Mouse (Mus musculus) kidney, embryonic 15.5 days (tissue): ENCODE data around the gene Ppp3ca. TPM values are rescaled to one million over a fixed set of nuclear protein-coding genes. Genes with fewer than 3 reads are reported as not detected.

Experiments used
- ATAC-seq: fragments of 200-750 bp; cut with Nextera tagmentation; replicated peaks from 2 replicates; pipeline ENCODE4 v1.8.0; 2017; ENCODE audit warnings: moderate TSS enrichment; ENCODE audit not compliant: low FRiP score
- H3K27ac ChIP-seq: fragments of 300-500 bp; sonication (generic); 2 replicates; pipeline ENCODE4 v1.5.1; 2015; ENCODE audit warnings: mild to moderate bottlenecking, inconsistent platforms
- H3K27me3 ChIP-seq: fragments of 300-500 bp; sonication (generic); 2 replicates; pipeline ENCODE4 v1.6.1; 2015; ENCODE audit warnings: inconsistent platforms
- H3K36me3 ChIP-seq: fragments of 300-500 bp; sonication (generic); 2 replicates; pipeline ENCODE4 v1.6.1; 2015; ENCODE audit warnings: inconsistent platforms
- H3K4me1 ChIP-seq: fragments of 300-500 bp; sonication (generic); 2 replicates; pipeline ENCODE4 v1.6.1; 2015; ENCODE audit warnings: inconsistent platforms
- H3K4me2 ChIP-seq: fragments of 300-500 bp; sonication (generic); 2 replicates; pipeline ENCODE4 v1.6.1; 2015; ENCODE audit warnings: moderate library complexity, mild to moderate bottlenecking, inconsistent platforms
- H3K4me3 ChIP-seq: fragments of 300-500 bp; sonication (generic); replicated peaks from 2 replicates; pipeline ENCODE4 v1.5.1; 2015; ENCODE audit warnings: mild to moderate bottlenecking, inconsistent platforms
- H3K9ac ChIP-seq: fragments of 300-500 bp; sonication (generic); 2 replicates; pipeline ENCODE4 v1.6.1; 2015; ENCODE audit warnings: mild to moderate bottlenecking, inconsistent platforms
- H3K9me3 ChIP-seq: fragments of 300-500 bp; sonication (generic); replicated peaks from 2 replicates; pipeline ENCODE4 v1.6.1; 2016; ENCODE audit warnings: inconsistent platforms
- WGBS: fragments of 180-500 bp; shearing (Covaris S2); methylation state at CpG from one replicate; pipeline ENCODE4 v1.1.7; 2015; ENCODE audit warnings: mixed read lengths; 5-methylcytosine and 5-hydroxymethylcytosine counted together
- polyA plus RNA-seq: library from polyadenylated mRNA; unstranded; fragments of >200 nt; fragmentation: Nextera tagmentation; extraction: Ambion mirVana; gene quantifications from 2 replicates; pipeline ENCODE4 v1.2.1, GENCODE M21; 2015

Gene Ppp3ca
- polyA plus RNA-seq, 1 experiment from 2014 or later = 64.0 TPM

DNA sequence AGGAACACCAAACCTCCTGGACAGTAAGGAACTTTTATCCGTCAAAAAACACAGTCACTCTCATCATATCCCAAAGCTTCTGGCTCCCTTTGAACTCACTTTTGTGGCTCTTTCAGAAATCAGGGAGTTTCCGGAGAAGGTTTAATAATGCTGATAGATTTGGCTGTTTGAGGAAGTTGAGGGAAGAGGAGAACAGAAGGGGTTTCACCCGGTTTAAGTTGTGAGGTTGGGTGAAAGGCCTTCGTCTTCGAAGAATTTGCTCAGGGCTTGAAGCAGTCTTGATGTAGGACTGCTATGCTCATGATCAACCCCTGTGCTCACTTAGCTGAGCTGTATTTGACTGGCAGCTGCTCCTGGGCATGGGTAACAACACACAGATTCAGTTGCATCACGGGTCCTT lies 86.2 kb downstream of the Ppp3ca start:
- no peak overlapping the region for H3K4me3 ChIP-seq
- H3K9me3 ChIP-seq = no peaks in the 10 kb centered on the region
- H3K27ac ChIP-seq = no peak overlapping the region
- peaks cover 7% of the 10 kb centered on the region; the same call in 1 of the 2 replicates for H3K4me1 ChIP-seq
- no peak overlapping the region for H3K9ac ChIP-seq
- H3K4me2 ChIP-seq = no peak overlapping the region
- H3K36me3 ChIP-seq = no peaks in the 10 kb centered on the region
- ATAC-seq = no peak
- no peaks in the 10 kb centered on the region for H3K27me3 ChIP-seq
- 83% methylated on average over 6 of the region's 6 CpGs for WGBS

DNA sequence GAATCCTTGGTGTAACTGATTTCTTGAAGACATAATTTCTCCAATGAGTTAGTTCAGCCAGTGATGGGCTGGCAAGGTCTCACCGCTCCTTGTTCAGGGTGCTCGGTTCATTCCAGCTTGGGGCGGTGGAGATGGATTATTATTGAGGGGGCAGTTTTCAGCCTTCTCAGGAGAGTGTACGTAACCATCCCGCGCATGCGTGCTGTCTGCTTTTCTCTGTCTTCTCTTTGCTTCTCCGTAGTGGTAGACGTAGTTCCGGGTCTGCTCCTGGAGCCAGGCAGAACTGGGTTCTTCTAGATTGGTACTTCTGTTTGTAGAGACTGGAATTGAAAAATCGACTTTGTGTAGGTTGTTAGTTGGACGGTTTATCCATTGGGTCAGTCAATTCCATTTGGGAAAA lies 89.5 kb downstream of the Ppp3ca start:
- 95% methylated on average over 12 of the region's 12 CpGs for WGBS
- no peak overlapping the region for H3K9ac ChIP-seq
- peaks cover 18% of the 10 kb centered on the region for H3K4me1 ChIP-seq
- H3K36me3 ChIP-seq = no peaks in the 10 kb centered on the region
- H3K4me3 ChIP-seq = no peak overlapping the region
- no peaks in the 10 kb centered on the region for H3K27me3 ChIP-seq
- H3K4me2 ChIP-seq = no peak overlapping the region
- no peak for ATAC-seq
- H3K27ac ChIP-seq = no peak overlapping the region
- no peaks in the 10 kb centered on the region for H3K9me3 ChIP-seq

DNA sequence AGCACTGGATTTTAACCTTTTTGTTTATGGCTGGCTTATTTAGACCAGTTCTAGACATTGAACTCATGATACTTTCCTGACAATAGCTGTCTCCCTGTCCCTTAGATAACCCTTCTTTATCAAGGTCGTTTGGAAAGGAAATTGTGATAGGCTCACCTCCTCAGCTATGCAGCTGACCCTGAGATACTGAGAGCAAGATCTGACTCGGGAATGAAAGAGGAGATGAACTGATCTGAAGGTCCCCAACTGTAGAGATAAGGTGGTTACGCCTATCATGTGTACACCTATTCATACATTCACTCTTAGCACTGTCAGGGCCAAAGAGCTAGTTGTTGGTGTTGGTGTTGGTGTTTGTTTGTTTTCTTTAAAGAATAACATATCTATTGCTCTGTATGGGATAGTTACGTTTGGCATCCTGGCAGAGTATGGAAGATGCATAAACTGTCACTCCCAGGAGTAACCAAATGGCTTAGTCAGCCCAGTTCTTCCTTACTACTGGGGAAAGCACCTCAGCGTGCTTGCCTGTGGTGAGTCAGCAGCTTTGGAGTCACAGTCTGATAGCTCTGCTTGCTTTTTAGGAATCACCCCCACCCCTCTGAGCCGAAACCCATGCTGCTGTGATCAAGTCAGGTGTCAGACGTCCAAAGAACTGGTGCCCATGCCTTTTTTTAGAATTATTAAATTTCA lies 91.5 kb downstream of the Ppp3ca start:
- no peak for ATAC-seq
- no peaks in the 10 kb centered on the region for H3K27me3 ChIP-seq
- WGBS = 68% methylated on average over 7 of the region's 7 CpGs
- H3K27ac ChIP-seq = no peak overlapping the region
- H3K36me3 ChIP-seq = no peaks in the 10 kb centered on the region
- H3K9me3 ChIP-seq = no peaks in the 10 kb centered on the region
- no peak overlapping the region for H3K9ac ChIP-seq
- peaks cover 22% of the 10 kb centered on the region for H3K4me1 ChIP-seq
- H3K4me3 ChIP-seq = no peak overlapping the region
- no peak overlapping the region for H3K4me2 ChIP-seq

DNA sequence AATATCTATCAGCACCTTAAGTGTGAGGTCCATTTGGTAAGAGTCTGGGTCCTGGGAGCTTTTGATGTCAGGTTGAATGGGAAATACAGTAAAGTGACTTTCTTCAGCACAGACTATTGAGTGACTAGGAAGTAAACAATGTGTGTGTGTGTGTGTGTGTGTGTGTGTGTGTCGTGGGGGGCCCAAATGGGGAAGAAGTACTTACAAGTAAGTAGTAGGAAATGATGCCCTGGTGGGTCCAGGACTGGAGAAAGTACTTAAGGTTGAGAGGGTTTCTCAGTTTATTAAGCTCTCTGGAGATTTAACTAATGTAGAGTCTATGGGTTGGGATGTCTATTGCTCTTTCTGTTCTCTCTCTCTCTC lies 92.0 kb downstream of the Ppp3ca start:
- Histone ChIP-seq H3K4me1 (peaks cover 22% of the 10 kb centered on the region), H3K4me3 (no peak overlapping the region), H3K27ac (no peak overlapping the region), H3K36me3 (no peaks in the 10 kb centered on the region), H3K4me2 (no peak overlapping the region), H3K9ac (no peak overlapping the region), H3K27me3 (no peaks in the 10 kb centered on the region), H3K9me3 (no peaks in the 10 kb centered on the region)
- ATAC-seq = no peak
- 73% methylated on average over 1 of the region's 1 CpGs for WGBS

DNA sequence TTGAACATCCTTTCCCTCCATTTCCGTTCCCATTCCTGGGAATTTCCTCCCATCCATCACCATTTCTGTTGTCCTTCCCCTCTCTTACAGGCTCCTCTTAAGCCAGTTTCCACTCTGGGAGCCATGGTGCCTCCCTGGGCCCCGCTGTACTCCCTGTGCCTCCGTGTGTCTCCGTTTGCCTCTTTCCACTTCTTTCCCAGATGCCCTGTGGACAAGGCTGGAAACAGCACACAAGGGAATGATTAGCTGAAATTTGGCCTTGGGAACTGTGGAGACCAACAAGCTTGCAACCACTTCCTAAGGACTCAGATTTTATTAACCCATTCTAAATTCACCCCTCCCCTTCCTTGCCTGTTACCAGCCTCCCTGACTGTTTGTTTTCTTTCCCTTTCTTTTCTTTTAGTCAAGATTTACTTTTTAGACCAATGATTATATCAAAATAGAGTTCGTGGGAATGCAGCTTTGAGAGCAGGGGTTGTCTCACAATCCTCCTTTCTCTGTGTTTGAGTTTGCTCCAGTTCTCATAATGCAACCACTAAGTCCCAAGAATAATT lies 93.9 kb downstream of the Ppp3ca start:
- Histone ChIP-seq H3K4me2 (no peak overlapping the region), H3K4me1 (peaks cover 26% of the 10 kb centered on the region), H3K9me3 (no peaks in the 10 kb centered on the region), H3K9ac (no peak overlapping the region), H3K4me3 (no peak overlapping the region), H3K27me3 (no peaks in the 10 kb centered on the region), H3K27ac (peak overlapping the region; percentile 43; the same call in 1 of the 2 replicates), H3K36me3 (no peaks in the 10 kb centered on the region)
- no peak for ATAC-seq
- WGBS = 24% methylated on average over 5 of the region's 5 CpGs

DNA sequence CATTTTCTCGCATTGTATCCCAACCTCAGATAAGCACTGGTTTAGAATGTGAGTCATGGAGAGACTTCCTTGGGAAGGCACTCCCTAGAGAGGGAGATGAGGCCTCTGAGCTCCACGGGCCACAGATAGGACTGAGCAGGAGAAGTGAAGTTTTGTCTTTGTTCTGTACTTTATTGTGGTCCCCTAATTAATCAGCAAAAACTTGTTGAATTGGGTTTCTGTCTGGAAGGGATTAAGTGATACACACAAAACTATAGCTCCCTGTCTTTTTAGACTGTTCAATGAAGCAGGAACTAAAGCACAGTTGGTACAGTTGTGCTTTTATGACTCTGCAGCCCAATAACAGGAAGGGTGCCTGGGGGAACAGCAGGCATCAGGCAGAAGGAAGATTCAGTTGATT lies 95.6 kb downstream of the Ppp3ca start:
- no peaks in the 10 kb centered on the region for H3K9me3 ChIP-seq
- H3K4me3 ChIP-seq = no peak overlapping the region
- no peak for ATAC-seq
- H3K27ac ChIP-seq = no peak overlapping the region
- H3K9ac ChIP-seq = no peak overlapping the region
- H3K4me2 ChIP-seq = no peak overlapping the region
- peaks cover 27% of the 10 kb centered on the region for H3K4me1 ChIP-seq
- no peaks in the 10 kb centered on the region for H3K27me3 ChIP-seq
- H3K36me3 ChIP-seq = no peaks in the 10 kb centered on the region
- WGBS = 57% methylated on average over 2 of the region's 2 CpGs

DNA sequence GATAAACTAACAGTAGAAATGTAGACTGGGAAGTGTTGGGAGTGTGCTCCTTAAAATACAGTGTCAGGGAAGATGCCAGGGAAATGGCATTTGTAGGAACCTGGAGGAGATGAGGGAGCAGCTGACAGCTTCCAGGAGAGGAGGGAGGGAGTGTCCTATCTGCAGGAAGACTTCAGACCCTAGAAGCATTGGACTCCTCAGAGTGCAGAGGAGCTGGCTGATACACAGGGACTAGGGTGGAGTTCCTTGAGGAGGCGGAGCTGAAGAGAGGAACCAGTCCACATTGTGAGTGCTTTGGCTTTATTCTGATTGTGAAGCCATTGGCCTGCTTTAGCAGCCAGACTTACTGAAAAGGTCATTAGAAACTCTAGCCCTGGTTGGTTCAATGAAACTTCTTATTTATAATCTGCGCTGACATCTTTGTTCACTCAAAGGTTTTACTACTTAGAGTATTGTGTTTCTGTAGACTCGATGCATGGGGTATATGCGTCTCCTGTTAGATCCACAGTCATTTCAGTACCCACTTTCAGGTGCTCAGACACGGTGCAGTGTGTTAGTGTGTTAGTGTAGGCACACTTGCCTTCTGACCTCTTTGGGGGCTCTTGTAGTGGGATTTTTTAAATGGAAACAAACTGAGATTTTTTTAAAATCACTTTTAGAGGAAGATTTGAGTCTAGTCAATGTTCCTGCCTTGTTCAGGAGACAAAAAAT lies 99.0 kb downstream of the Ppp3ca start:
- Histone ChIP-seq H3K9ac (no peak overlapping the region), H3K27ac (no peak overlapping the region), H3K4me2 (no peak overlapping the region), H3K4me1 (peaks cover 12% of the 10 kb centered on the region; the same call in 1 of the 2 replicates), H3K9me3 (no peaks in the 10 kb centered on the region), H3K36me3 (no peaks in the 10 kb centered on the region), H3K27me3 (no peaks in the 10 kb centered on the region), H3K4me3 (no peak overlapping the region)
- 73% methylated on average over 5 of the region's 5 CpGs for WGBS
- ATAC-seq = no peak

DNA sequence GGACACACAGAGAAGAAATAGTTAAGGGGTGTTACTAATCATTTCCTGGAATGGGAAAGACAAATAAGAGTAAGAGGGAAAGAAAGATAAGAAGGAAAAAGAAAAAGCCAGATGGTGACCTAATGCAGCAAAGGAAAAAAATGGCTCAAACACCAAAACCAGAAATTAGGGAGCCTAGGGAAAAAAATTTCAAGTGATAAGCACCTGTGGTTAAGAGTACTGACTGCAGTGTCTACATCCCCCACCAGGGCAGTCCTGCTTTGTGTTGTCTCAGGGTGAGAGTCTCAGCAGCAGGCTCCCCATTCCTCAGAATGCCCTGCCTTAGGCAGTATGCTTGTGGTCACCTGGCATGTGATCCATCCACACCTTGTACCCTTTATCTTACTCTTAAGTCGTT lies 99.6 kb downstream of the Ppp3ca start:
- H3K27me3 ChIP-seq = no peaks in the 10 kb centered on the region
- no peaks in the 10 kb centered on the region for H3K9me3 ChIP-seq
- no peak for ATAC-seq
- peaks cover 8% of the 10 kb centered on the region; the same call in 1 of the 2 replicates for H3K4me1 ChIP-seq
- H3K36me3 ChIP-seq = no peaks in the 10 kb centered on the region
- no peak overlapping the region for H3K9ac ChIP-seq
- H3K4me2 ChIP-seq = no peak overlapping the region
- H3K4me3 ChIP-seq = no peak overlapping the region
- no peak overlapping the region for H3K27ac ChIP-seq
- WGBS = 75% methylated on average over 1 of the region's 1 CpGs

DNA sequence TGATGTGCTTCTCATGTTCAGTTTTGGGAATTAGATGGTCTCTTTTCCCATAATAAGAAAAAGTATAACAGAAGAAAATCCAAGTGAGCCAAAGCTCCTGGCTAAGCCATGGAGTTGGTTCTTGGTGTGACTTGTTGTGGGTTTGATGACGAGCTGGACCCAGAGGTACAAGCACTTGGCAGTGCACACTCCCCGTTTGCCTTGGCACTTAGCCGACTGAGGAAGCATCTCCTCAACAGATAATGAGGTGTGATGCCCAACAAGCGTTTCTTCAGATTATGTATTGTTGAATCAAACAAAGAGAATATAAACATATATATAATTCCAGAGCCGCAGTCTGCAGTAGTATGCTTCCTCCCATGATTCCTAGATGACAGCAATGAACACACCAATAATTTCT lies 101.8 kb downstream of the Ppp3ca start:
- H3K4me2 ChIP-seq = no peak overlapping the region
- no peaks in the 10 kb centered on the region for H3K9me3 ChIP-seq
- 89% methylated on average over 5 of the region's 5 CpGs for WGBS
- H3K4me3 ChIP-seq = no peak overlapping the region
- no peaks in the 10 kb centered on the region for H3K27me3 ChIP-seq
- H3K9ac ChIP-seq = no peak overlapping the region
- ATAC-seq = no peak
- H3K27ac ChIP-seq = no peak overlapping the region
- H3K36me3 ChIP-seq = no peaks in the 10 kb centered on the region
- peaks cover 5% of the 10 kb centered on the region; the same call in 1 of the 2 replicates for H3K4me1 ChIP-seq

DNA sequence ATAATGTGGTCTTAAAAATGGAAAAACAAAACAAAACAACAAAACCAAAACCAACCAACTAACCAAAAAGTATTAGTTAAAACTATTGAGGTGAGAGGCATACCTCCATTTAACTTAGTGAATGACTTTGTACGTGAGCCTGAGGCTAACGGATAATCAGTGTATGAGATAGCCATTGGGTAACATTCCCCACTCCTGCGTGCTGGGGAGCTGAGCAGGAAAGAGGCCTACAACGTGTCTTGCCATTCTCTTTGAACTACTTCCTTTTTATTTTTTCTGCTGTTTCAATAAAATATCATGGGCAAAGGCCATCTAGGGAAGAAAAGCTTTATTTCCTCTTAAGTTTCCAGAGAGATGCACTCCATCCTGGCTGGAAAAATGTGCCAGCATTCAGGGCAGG lies 103.3 kb downstream of the Ppp3ca start:
- WGBS = 85% methylated on average over 4 of the region's 4 CpGs
- ATAC-seq = no peak
- H3K4me2 ChIP-seq = no peak overlapping the region
- no peaks in the 10 kb centered on the region for H3K9me3 ChIP-seq
- no peak overlapping the region for H3K9ac ChIP-seq
- no peaks in the 10 kb centered on the region for H3K36me3 ChIP-seq
- no peak overlapping the region for H3K4me3 ChIP-seq
- no peak overlapping the region for H3K27ac ChIP-seq
- H3K4me1 ChIP-seq = peaks cover 5% of the 10 kb centered on the region; the same call in 1 of the 2 replicates
- no peaks in the 10 kb centered on the region for H3K27me3 ChIP-seq

DNA sequence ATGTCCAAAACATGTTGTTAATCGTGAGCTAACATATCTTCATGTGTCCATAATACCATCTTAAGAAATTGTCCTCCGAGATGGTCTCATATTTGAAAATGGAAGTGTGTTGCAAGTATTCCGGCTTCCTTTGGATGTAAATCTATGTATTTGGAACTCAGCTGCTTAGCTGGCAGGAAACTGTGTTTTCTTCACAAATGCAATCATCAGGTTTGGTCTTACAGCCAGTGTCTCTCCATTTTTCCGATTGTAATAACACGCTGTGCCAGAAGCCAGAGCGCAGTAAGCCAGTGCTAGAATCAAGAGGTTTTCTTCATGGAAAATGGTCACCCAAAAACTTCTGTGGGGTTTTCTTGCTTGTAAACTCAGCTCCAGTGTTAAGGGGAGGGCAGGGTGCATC lies 104.3 kb downstream of the Ppp3ca start:
- H3K27me3 ChIP-seq = no peaks in the 10 kb centered on the region
- no peak overlapping the region for H3K4me3 ChIP-seq
- no peak overlapping the region for H3K4me2 ChIP-seq
- no peak for ATAC-seq
- H3K4me1 ChIP-seq = no peaks in the 10 kb centered on the region
- no peaks in the 10 kb centered on the region for H3K9me3 ChIP-seq
- H3K36me3 ChIP-seq = no peaks in the 10 kb centered on the region
- H3K27ac ChIP-seq = no peak overlapping the region
- WGBS = 91% methylated on average over 6 of the region's 6 CpGs
- H3K9ac ChIP-seq = no peak overlapping the region

DNA sequence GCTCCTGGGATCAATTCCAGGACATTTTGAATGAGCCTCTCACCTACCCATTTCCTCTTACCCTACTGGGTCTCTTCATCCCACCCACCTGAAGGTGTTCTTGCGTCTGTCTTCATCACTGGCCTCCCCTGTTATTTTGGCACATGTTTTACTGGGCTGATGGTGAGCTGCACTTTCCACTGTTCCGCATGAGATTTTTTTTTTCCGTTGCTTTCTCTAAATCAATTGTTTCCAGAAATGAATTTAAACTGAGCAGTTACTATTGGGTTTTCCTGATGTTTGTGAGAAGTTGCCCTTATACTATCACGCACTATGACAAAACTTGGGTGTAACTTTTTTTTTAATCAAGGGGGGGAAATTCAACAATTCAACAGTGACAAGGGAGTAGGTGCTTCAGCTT lies 106.6 kb downstream of the Ppp3ca start:
- no peaks in the 10 kb centered on the region for H3K4me1 ChIP-seq
- no peak overlapping the region for H3K4me2 ChIP-seq
- 93% methylated on average over 4 of the region's 4 CpGs for WGBS
- H3K36me3 ChIP-seq = no peaks in the 10 kb centered on the region
- H3K27ac ChIP-seq = no peak overlapping the region
- no peak for ATAC-seq
- H3K9me3 ChIP-seq = no peaks in the 10 kb centered on the region
- H3K4me3 ChIP-seq = no peak overlapping the region
- no peak overlapping the region for H3K9ac ChIP-seq
- H3K27me3 ChIP-seq = no peaks in the 10 kb centered on the region
